Mouse (Mus musculus): ENCODE measurements at regions not wholly inside any gene's neighbourhood (a gene's known extent, or its start where the extent isn't known, plus 50 kb on each side); places are given as distances from the start of the nearest gene placed in this dataset.

DNA sequence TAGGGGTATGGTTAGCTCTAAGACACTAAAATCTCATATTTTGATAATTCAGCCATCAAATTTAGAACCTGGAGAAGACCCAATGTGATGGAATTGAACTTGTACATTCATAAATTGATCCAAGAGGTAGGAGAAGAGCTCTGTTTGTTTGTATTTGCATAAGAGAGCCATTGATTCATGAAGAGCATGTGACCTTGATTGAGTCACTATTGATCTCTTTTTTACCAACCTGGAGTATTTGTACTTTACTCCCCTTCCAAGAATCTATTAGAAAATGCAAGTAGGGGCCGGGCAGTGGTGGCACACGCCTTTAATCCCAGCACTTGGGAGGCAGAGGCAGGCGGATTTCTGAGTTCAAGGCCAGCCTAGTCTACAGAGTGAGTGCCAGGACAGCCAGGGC, 133.5 kb upstream of the Dph6 start:
- H3K9ac ChIP-seq (replicated peaks) = no peak overlapping the region
- no peaks in the 10 kb centered on the region for H3K36me3 ChIP-seq
- 84% methylated on average over 3 of the region's 3 CpGs for WGBS
- peaks cover 6% of the 10 kb centered on the region; the same call in 1 of the 2 replicates for H3K27me3 ChIP-seq
- peaks cover 8% of the 10 kb centered on the region for H3K4me1 ChIP-seq (replicated peaks)
- H3K9me3 ChIP-seq = no peaks in the 10 kb centered on the region
- no peak overlapping the region for H3K4me3 ChIP-seq (replicated peaks)
- no peak for ATAC-seq (ENCODE audit: insufficient number of reproducible peaks, insufficient read depth, low FRiP score, low TSS enrichment, low read depth)
- H3K4me2 ChIP-seq = no peak overlapping the region
- H3K27ac ChIP-seq = no peak overlapping the region

DNA sequence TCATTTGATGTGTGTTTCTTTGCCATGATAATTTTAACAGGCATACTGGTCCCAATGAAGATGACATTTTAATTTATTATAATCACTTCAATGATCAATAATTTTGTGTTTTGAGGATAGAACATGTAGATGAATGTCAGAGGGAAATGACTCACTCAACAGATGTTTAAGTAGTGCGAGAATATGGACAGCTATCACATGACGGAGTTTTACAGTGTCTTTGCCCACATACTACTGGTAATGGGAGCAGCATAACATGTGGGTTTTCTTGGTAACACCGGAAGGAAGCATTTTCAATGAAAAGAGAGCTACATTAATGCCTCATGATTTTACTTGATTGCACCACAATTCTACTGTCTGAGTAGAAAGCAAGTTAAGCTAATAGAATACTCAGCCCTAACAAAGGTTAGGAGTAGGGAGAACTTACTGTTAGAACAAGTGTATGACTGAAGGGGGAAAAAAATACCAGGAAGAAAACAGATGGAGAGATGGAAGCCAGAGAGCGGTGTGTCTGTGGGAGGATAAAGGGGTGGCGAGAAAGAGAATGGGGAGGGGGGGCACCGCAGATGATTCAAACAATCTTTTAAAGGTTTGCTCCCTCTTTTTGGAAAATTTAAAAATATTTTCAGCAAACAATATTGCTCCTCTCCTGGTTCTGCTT, 142.0 kb upstream of the Dph6 start:
- 0 out of 2 replicates have a peak, but pooled peaks cover 3% of the 10 kb centered on the region for H3K27me3 ChIP-seq
- WGBS = 91% methylated on average over 6 of the region's 6 CpGs
- no peak overlapping the region for H3K4me2 ChIP-seq
- H3K4me3 ChIP-seq (replicated peaks) = no peak overlapping the region
- no peak overlapping the region for H3K9ac ChIP-seq (replicated peaks)
- no peak for ATAC-seq (ENCODE audit: insufficient number of reproducible peaks, insufficient read depth, low FRiP score, low TSS enrichment, low read depth)
- H3K27ac ChIP-seq = no peak overlapping the region
- H3K36me3 ChIP-seq = no peaks in the 10 kb centered on the region
- no peaks in the 10 kb centered on the region for H3K9me3 ChIP-seq
- no peaks in the 10 kb centered on the region for H3K4me1 ChIP-seq (replicated peaks)

DNA sequence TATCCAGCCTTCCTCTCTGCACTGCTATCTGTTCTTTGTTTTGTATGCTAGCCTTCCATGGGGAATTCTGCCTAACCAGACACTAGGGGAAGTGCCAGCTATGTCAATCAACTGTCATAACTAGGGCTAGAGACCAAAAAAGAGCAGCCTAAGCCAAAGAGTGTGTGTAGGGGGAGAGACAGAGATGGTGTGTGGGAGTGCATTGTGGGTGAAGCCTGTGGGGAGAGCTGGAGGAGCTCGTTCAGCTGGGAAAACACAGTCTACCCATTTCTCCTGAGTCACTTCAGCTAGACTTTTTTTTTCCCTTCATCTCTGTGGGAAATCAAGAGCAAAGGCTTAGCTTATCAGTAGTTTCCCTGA, 142.5 kb upstream of the Dph6 start:
- no peak overlapping the region for H3K27ac ChIP-seq
- no peak overlapping the region for H3K4me3 ChIP-seq (replicated peaks)
- ATAC-seq (ENCODE audit: insufficient number of reproducible peaks, insufficient read depth, low FRiP score, low TSS enrichment, low read depth) = no peak

DNA sequence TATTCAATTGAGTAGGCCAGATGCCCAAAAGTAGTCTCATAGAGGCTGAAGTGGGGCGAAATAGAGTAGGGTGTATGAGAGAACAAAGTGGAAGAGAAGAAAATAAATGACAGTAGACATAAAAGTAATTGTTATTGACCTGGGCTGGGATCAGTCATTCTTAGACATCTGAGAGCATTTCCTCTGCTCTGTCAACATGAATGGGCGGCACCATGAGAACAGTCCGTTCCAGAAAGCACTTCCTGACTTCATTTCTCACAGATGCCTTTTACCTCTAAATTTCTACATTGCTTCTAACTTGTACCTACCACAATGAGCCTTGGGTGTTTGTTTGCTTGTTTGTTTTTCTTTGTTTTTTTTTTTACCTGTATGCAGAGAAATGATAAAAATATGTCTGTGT, 148.5 kb upstream of the Dph6 start:
- WGBS = 63% methylated on average over 3 of the region's 3 CpGs
- ATAC-seq (ENCODE audit: insufficient number of reproducible peaks, insufficient read depth, low FRiP score, low TSS enrichment, low read depth) = no peak
- H3K9ac ChIP-seq (replicated peaks) = no peak overlapping the region
- no peaks in the 10 kb centered on the region for H3K36me3 ChIP-seq
- H3K4me2 ChIP-seq = no peak overlapping the region
- H3K4me1 ChIP-seq (replicated peaks) = no peaks in the 10 kb centered on the region
- H3K27ac ChIP-seq = no peak overlapping the region
- H3K4me3 ChIP-seq (replicated peaks) = no peak overlapping the region
- H3K9me3 ChIP-seq = no peaks in the 10 kb centered on the region
- H3K27me3 ChIP-seq = no peaks in the 10 kb centered on the region

More for the DNA sequence above, 142.5 kb upstream of the Dph6 start:
- Histone ChIP-seq H3K9me3 (no peaks in the 10 kb centered on the region), H3K4me2 (no peak overlapping the region), H3K9ac (replicated peaks) (no peak overlapping the region), H3K4me1 (replicated peaks) (no peaks in the 10 kb centered on the region), H3K36me3 (no peaks in the 10 kb centered on the region), H3K27me3 (0 out of 2 replicates have a peak, but pooled peaks cover 3% of the 10 kb centered on the region)
- 71% methylated on average over 1 of the region's 1 CpGs for WGBS

DNA sequence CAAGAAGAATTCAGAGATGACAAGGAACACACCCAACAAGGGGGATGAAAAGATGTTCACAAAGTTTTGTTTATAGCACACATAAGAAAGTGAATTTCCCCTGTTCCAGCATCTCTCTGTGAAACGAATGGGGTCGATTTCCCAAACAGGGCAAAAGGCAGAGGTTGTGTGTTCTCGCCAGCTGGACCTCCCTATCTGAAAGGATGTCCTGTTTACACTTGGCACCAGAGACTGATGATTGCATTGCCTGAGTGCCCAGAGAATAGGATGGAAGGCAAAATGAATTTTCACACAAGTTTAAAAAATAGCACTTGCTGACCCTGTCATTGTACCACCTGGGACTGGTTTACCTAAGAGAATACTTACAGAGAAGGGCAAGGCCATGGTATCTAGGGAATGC, 149.2 kb upstream of the Dph6 start:
- no peaks in the 10 kb centered on the region for H3K36me3 ChIP-seq
- H3K27me3 ChIP-seq = no peaks in the 10 kb centered on the region
- no peaks in the 10 kb centered on the region for H3K4me1 ChIP-seq (replicated peaks)
- no peak overlapping the region for H3K27ac ChIP-seq
- H3K4me3 ChIP-seq (replicated peaks) = no peak overlapping the region
- no peak for ATAC-seq (ENCODE audit: insufficient number of reproducible peaks, insufficient read depth, low FRiP score, low TSS enrichment, low read depth)
- H3K9ac ChIP-seq (replicated peaks) = no peak overlapping the region
- no peak overlapping the region for H3K4me2 ChIP-seq
- WGBS = 79% methylated on average over 3 of the region's 3 CpGs
- H3K9me3 ChIP-seq = no peaks in the 10 kb centered on the region

DNA sequence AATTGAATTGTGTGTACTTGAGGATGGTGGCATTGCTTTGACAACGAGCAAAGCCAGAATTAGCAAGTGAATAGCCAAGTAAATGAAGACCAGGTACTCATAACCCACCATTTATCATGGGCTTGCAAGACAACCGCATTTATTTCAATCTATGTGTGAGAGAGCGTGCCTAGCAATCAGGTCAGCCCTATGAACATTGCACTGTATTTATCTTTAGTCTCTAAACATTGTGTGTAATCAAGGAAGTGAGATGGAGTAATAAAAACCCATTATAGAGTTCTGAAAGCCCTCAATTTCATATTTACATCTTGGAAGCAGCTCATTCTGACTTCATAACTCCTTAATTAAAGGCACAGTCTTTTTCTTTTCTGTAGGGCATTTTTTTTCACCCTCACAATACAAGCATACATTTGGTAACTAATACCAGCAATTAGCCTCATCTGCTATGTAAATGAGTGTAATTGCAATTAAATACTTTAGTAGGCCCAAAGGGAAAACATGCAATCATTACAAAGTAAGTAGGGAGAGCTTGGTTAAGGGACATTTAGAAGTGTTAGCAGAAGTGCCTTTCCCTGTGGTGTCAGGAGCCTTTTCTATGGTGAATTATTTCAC, 150.8 kb upstream of the Dph6 start:
- Histone ChIP-seq H3K27me3 (no peaks in the 10 kb centered on the region), H3K27ac (no peak overlapping the region), H3K36me3 (no peaks in the 10 kb centered on the region), H3K9ac (replicated peaks) (no peak overlapping the region), H3K4me2 (no peak overlapping the region), H3K4me1 (replicated peaks) (no peaks in the 10 kb centered on the region), H3K4me3 (replicated peaks) (no peak overlapping the region), H3K9me3 (no peaks in the 10 kb centered on the region)
- 85% methylated on average over 3 of the region's 3 CpGs for WGBS
- ATAC-seq (ENCODE audit: insufficient number of reproducible peaks, insufficient read depth, low FRiP score, low TSS enrichment, low read depth) = no peak

DNA sequence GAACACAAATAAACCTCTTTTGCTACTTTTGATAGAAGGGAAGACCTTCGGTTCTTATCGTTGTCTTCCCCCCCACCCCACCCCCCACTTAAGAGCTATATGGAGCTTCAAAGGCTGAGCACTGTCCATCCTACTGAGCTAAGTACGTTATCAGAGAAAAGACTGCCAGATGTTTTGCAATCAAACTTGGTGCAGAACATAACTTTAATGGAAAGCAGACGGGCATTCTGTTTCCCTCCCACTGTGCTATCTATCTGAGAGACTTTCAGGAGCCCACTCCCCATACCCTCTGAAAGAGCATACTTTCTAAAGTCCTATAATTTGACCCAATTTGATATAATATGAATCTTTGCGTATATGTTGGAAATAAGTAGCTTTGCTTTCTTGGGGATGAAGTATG, 153.3 kb upstream of the Dph6 start:
- no peak for ATAC-seq (ENCODE audit: insufficient number of reproducible peaks, insufficient read depth, low FRiP score, low TSS enrichment, low read depth)
- 24% methylated on average over 5 of the region's 5 CpGs for WGBS

DNA sequence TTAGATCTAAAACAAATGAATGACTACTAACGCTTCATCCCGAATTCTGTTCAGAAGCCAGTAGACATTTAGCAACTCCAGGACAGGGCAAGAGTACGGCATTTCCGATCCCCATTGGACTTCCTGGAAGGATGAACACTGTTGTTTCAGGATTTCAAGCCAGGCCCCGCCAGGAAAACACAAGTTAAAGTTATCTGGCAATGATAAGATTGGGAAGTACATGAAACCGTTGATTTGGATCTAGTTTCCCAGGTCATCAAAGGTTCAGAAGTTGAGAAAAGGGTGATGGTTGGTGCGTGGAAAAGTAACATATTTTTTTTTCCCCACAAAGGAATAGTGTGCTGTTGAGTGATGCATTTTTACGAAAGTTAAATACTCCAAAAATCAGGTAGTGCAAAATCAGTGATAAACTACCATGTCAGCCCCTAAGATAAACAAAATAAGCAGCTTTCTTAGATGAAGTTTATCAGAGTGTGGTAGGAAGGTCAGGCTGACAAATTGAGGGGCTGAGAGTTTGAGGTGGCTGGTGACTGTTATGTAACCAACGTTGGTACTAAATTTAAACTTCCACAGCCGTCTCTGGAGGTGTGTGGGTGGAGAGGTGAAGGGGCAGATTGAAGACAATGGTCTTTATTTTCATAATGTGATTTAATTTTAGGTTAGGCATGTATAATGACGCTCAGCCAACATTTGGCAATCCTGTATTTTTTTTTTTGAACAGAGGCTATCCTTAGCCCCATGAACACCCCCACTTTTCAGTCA, 157.6 kb upstream of the Dph6 start:
- Histone ChIP-seq H3K9ac (replicated peaks) (no peak overlapping the region), H3K4me1 (replicated peaks) (peaks cover 4% of the 10 kb centered on the region; the same call in 1 of the 2 replicates), H3K36me3 (no peaks in the 10 kb centered on the region), H3K27me3 (no peaks in the 10 kb centered on the region; the same call in 1 of the 2 replicates), H3K4me2 (no peak overlapping the region), H3K27ac (no peak overlapping the region), H3K4me3 (replicated peaks) (no peak overlapping the region), H3K9me3 (no peaks in the 10 kb centered on the region)
- WGBS = 58% methylated on average over 11 of the region's 11 CpGs
- ATAC-seq (ENCODE audit: insufficient number of reproducible peaks, insufficient read depth, low FRiP score, low TSS enrichment, low read depth) = no peak

More for the DNA sequence above, 153.3 kb upstream of the Dph6 start:
- H3K9ac ChIP-seq (replicated peaks) = no peak overlapping the region
- peaks cover 4% of the 10 kb centered on the region; the same call in 1 of the 2 replicates for H3K4me1 ChIP-seq (replicated peaks)
- no peak overlapping the region for H3K4me2 ChIP-seq
- no peaks in the 10 kb centered on the region for H3K36me3 ChIP-seq
- no peak overlapping the region for H3K27ac ChIP-seq
- no peaks in the 10 kb centered on the region for H3K9me3 ChIP-seq
- no peak overlapping the region for H3K4me3 ChIP-seq (replicated peaks)
- H3K27me3 ChIP-seq = no peaks in the 10 kb centered on the region

DNA sequence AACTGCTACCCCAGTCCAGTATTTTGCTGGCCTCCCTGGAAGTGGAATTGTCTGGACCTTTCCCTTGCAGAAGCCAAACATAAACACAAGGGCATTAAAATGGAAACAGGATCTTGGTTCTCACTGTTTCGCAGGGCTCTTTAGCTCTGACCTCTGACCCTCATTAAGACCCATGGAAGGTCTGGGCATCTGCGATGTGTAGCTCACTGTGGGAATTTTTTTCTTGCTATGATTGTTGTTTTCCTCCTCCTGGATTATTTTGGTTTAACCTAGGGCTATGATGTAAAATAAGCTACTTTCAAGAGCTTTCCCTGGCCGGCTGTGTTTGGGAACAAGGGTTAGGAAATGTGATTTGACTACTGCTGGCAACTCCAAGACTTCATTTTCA, 158.1 kb upstream of the Dph6 start:
- Histone ChIP-seq H3K27ac (no peak overlapping the region), H3K9me3 (no peaks in the 10 kb centered on the region), H3K4me2 (no peak overlapping the region), H3K36me3 (no peaks in the 10 kb centered on the region), H3K27me3 (no peaks in the 10 kb centered on the region; the same call in 1 of the 2 replicates), H3K4me1 (replicated peaks) (peaks cover 4% of the 10 kb centered on the region; the same call in 1 of the 2 replicates), H3K9ac (replicated peaks) (no peak overlapping the region), H3K4me3 (replicated peaks) (no peak overlapping the region)
- WGBS = 14% methylated on average over 3 of the region's 3 CpGs
- ATAC-seq (ENCODE audit: insufficient number of reproducible peaks, insufficient read depth, low FRiP score, low TSS enrichment, low read depth) = no peak

DNA sequence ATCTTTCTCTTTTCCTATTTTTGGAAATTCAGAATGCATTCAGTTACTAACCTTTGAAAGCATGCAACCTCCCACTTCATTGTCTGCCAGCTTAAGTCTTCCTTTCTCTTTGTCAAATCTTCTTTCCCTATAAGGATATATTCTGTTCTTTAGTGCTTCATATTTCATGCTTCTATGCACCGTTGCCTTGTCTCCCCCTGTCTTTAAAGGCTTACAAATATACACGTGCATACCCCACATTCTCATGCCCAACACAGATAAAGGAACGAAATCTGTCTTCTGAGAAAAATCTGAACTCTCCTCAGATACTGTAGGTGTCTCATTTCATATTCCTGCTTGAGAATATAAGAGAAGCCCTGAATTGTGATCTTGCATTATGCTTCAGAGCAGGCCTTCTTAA, 167.9 kb upstream of the Dph6 start:
- ATAC-seq (ENCODE audit: insufficient number of reproducible peaks, insufficient read depth, low FRiP score, low TSS enrichment, low read depth) = no peak
- H3K36me3 ChIP-seq = no peaks in the 10 kb centered on the region
- no peak overlapping the region for H3K4me3 ChIP-seq (replicated peaks)
- no peak overlapping the region for H3K27ac ChIP-seq
- WGBS = 80% methylated on average over 3 of the region's 3 CpGs
- H3K4me1 ChIP-seq (replicated peaks) = no peaks in the 10 kb centered on the region; the same call in 1 of the 2 replicates
- H3K4me2 ChIP-seq = no peak overlapping the region
- H3K9ac ChIP-seq (replicated peaks) = no peak overlapping the region
- peaks cover 9% of the 10 kb centered on the region for H3K27me3 ChIP-seq
- no peaks in the 10 kb centered on the region for H3K9me3 ChIP-seq

DNA sequence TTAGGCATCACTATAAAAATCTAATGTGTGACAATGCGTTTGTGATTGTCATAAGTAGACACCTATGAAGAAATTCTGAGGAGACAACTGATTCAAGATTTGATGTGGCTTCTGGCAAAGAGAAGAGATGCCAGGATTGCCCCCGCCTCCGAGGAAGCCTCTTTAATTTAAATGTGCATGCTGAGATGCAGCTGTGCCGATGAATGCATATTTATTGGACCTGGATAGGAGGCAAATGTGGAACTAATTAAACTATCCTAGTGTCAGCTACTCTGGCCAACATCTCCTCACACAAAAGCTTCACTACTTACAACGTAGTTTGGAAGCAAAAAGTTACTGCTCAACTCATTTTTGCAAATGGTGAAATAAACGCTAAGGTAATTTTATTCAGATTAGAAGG, 173.4 kb upstream of the Dph6 start:
- H3K9me3 ChIP-seq = no peaks in the 10 kb centered on the region
- no peak overlapping the region for H3K4me3 ChIP-seq (replicated peaks)
- H3K27ac ChIP-seq = no peak overlapping the region
- no peaks in the 10 kb centered on the region; the same call in 1 of the 2 replicates for H3K4me1 ChIP-seq (replicated peaks)
- no peak for ATAC-seq (ENCODE audit: insufficient number of reproducible peaks, insufficient read depth, low FRiP score, low TSS enrichment, low read depth)
- 0 out of 2 replicates have a peak, but pooled peaks cover 6% of the 10 kb centered on the region for H3K27me3 ChIP-seq
- H3K36me3 ChIP-seq = no peaks in the 10 kb centered on the region
- no peak overlapping the region for H3K9ac ChIP-seq (replicated peaks)
- 34% methylated on average over 6 of the region's 6 CpGs for WGBS
- H3K4me2 ChIP-seq = no peak overlapping the region

Data from limb, embryonic 12.5 days (tissue).